Mouse (Mus musculus): ENCODE measurements around the gene Hic1.

DNA sequence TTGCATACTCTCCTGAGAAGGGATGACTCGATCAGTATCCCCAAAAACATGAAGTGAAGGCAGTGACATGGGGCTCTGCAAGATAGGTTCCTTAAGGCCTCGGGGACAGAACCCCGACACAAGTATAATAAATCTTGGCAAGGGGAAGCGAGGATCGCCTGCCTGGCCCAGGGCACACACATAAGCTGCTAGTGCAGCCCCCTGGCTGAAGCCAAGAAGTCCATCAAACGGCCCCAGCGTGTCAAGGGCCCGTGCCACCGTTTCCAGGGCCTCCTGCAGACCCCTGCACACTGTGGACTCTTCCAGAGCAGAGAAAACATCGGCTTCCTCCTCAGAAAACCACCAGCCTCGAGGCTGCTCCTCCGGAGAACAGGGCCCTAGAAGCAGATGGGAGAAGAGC, 8.7 kb upstream of the Hic1 start:
- TF ChIP-seq CTCF (IDR thresholded peaks at IDR 0.05; ENCODE audit: low read depth, low read length): no peak
- TF ChIP-seq POLR2A (IDR thresholded peaks at IDR 0.05; ENCODE audit: borderline replicate concordance, low read depth, low read length): no peak
